Mouse (Mus musculus) CD4-positive naive resting alpha-beta T cell, adult 57 days (primary cell): ENCODE results near the gene Rxrb. TPM values are rescaled to one million over a fixed set of nuclear protein-coding genes. Genes with fewer than 3 reads are reported as not detected.

Experiments
- total RNA-seq: library from RNA; stranded (reverse); gene quantifications from one replicate; pipeline ENCODE4 v1.2.4, GENCODE M21; 2023

Gene Rxrb
- 109 TPM for total RNA-seq

DNA sequence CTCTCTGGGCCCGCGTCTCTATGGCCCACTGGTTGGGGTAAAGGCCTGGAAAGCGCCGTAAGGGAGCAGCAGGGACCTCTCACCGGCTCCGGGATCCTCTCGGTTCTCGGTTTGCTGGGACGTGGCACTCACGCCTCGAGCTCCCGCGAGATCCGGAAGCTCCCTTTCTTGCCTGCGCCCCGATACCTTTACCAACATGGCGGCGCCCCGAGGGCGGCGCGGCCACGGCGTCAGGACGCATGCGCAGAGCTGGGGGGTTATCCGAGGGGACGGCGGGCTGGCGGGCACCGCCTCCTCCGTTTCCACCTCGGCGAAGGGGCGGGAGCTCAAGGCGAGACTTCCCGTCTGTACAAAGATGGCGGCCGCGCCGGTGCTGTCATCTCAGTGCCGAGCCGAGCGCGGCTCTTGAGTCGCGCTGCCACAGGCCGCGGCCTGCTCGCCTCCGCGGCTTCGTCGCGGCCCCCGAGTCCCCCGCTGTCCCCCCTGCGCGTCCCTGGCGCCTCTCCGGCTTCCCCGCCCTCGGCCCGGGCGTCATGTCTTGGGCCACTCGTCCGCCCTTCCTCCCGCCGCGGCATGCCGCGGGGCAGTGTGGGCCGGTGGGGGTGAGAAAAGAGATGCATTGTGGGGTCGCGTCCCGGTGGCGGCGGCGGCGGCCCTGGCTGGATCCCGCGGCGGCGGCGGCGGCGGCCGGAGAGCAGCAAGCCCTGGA is at the start of gene Rxrb, which contains the start of gene Slc39a7:
Rxrb (plus strand) TSS at position 348 of the 709 bp plus-strand sequence.
Slc39a7 (minus strand) TSS at position 218 of the 709 bp plus-strand sequence.

DNA sequence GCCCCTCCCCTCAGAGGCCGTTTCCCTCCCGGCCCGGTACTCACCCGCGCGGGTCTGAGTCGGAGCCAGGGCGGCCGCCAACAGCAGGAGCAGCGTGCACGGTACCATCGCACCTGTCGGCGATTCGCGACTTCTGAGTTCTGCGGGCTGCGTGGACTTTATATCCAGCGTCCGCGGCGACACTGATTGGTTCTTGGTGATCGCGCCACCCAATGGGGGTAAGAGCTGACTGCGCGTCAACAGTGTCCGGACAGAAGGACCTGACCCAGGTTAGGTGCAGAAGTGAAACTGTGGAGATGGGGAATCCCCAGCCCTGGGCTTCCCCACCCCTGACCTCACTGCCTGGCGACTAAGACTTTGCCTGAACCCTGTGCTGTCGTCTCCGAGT is 31.5 kb upstream of the Rxrb start, which contains the start of gene H2-K1:
H2-K1 (minus strand) TSS at position 198 of the 388 bp plus-strand sequence.

DNA sequence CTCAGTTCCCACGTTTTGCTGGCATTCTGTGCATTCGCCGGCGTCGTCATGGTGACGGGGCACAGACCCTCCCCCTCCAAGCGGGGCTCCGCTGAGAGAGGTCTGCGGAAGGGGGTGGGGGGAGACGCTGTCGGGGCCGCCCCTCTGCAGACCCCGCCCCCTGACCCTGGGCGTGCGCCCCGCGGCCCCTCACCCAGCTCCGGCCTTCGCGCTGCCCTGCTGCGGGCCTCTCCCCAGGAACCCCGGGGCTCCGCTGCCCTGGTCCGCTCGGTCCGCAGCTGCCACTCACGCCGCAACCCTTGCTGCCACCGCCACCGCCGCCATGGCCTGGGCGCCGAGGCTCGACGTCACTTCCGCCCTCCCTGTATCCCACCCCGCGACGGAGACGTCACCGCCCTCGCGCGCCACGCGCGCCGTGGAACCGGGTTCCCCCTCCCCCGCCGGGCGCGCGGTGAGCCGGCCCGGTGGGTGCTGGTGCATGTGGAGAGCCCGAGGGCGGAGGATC is 7.2 kb upstream of the Rxrb start, which contains the start of gene Ring1:
Ring1 (minus strand) TSS at position 364 of the 505 bp plus-strand sequence.

DNA sequence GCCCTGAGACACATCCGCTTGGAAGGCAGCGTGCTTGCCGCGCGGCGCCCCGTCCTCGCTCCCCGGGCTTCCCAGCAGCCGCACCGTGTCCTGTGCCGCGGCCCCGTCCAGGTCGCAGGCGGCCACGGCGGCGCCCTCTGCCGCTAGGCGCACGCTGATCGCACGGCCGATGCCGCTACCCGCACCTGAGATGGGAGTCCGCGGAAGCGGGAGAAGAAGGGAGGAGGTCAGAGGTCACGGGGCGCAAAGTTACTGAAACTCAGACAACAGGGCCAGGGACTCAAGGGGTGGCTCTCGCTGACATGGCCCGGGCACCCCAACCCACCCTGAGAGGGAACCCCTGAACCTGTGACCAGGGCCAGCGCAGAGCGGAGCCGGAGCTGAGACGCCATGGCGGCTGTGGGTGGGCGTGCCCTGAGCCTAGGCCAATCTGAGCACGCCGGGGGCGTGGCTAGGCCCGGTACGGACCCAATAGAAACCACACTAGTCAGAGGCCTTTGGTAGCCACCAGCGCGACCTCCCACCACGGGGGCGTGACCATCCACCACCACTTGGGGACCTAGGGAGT is 3.9 kb upstream of the Rxrb start, which contains the start of gene H2-Ke6:
H2-Ke6 (minus strand) TSS at position 405 of the 568 bp plus-strand sequence.

DNA sequence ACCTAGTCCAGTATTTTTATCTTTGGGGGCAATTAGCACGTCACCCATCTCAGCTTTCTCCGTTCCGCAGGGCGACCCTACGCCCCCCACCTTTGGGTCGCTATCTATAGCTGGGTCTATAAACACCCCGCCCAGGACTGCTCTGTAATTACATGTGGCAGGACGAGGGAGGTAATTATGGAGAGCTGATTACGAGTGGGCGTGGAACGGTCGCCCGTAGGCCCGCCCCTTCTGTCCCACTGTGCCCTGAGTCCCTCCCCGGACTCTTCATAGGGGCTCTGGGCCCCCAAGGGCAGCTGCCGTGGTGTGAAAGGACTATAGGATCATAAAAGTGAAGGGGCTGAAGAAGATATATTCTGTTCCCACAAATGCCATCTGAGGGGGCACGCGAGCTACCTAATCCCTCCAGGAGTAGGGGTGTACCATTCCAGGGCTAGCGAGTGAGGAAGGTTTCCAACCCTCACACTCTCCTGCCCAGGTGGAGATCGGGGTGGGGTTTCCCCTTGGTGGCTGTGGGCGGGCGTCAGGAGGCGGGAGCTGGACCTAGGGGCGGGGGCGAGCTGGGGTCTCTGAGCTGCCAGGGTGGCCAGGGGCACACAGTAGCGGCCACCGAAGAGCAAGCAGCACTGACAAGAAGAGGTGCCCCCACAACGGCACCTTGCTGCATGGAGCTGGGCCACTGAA is 7.4 kb downstream of the Rxrb start, which contains the start of gene Col11a2:
Col11a2 (plus strand) TSS at position 560 of the 684 bp plus-strand sequence.

Other genes with a start within 250 kb of the Rxrb start
- 1.1 TPM for gene Angptl4, start 250.0 kb upstream of the Rxrb start, total RNA-seq
- 1.9 TPM for gene Kank3, start 221.3 kb upstream of the Rxrb start, total RNA-seq
- gene Rps28, start 207.2 kb upstream of the Rxrb start, total RNA-seq, result 5,043 TPM
- 121 TPM for gene Ndufa7, start 207.2 kb upstream of the Rxrb start, total RNA-seq
- 8.2 TPM for gene Cd320, start 188.7 kb upstream of the Rxrb start, total RNA-seq
- not detected for gene Gm7029, start 158.0 kb upstream of the Rxrb start, total RNA-seq
- gene Kifc1, start 141.2 kb upstream of the Rxrb start, total RNA-seq, result 11.2 TPM
- gene Platr17, start 126.7 kb upstream of the Rxrb start, total RNA-seq, result 2.3 TPM
- gene Daxx, start 122.4 kb upstream of the Rxrb start, total RNA-seq, result 68.7 TPM
- gene Tapbp, start 115.9 kb upstream of the Rxrb start, total RNA-seq, result 309 TPM
- 29.6 TPM for gene Zbtb22, start 115.9 kb upstream of the Rxrb start, total RNA-seq
- gene Rgl2, start 102.3 kb upstream of the Rxrb start, total RNA-seq, result 187 TPM
- gene Pfdn6, start 91.5 kb upstream of the Rxrb start, total RNA-seq, result 61.6 TPM
- 60.7 TPM for gene Wdr46, start 91.2 kb upstream of the Rxrb start, total RNA-seq
- gene B3galt4, start 80.3 kb upstream of the Rxrb start, total RNA-seq, result 14.8 TPM
- 55.2 TPM for gene Vps52, start 76.0 kb upstream of the Rxrb start, total RNA-seq
- gene Rps18, start 75.8 kb upstream of the Rxrb start, total RNA-seq, result 2,022 TPM
- gene H2-K1, start 31.5 kb upstream of the Rxrb start, total RNA-seq, result 4,746 TPM
- 26.4 TPM for gene Ring1, start 7.1 kb upstream of the Rxrb start, total RNA-seq
- 130 TPM for gene H2-Ke6, start 3.8 kb upstream of the Rxrb start, total RNA-seq
- 107 TPM for gene Slc39a7, start 130 bp upstream of the Rxrb start, total RNA-seq
- 40.9 TPM for gene Col11a2, start 7.6 kb downstream of the Rxrb start, total RNA-seq
- gene H2-Oa, start 60.5 kb downstream of the Rxrb start, total RNA-seq, result 8.9 TPM
- 41.5 TPM for gene H2-DMa, start 87.7 kb downstream of the Rxrb start, total RNA-seq
- 400 TPM for gene Brd2, start 90.8 kb downstream of the Rxrb start, total RNA-seq
- gene H2-DMb2, start 111.5 kb downstream of the Rxrb start, total RNA-seq, result 40.5 TPM
- 26.0 TPM for gene H2-DMb1, start 121.3 kb downstream of the Rxrb start, total RNA-seq
- gene Tap1, start 155.7 kb downstream of the Rxrb start, total RNA-seq, result 163 TPM
- gene Psmb9, start 156.0 kb downstream of the Rxrb start, total RNA-seq, result 144 TPM
- gene Psmb8, start 165.9 kb downstream of the Rxrb start, total RNA-seq, result 220 TPM
- 147 TPM for gene Tap2, start 171.7 kb downstream of the Rxrb start, total RNA-seq
- gene H2-Ob, start 207.1 kb downstream of the Rxrb start, total RNA-seq, result 92.6 TPM
- 189 TPM for gene H2-Ab1, start 225.9 kb downstream of the Rxrb start, total RNA-seq